Mouse (Mus musculus): ENCODE measurements around the gene Uvrag. TPM values are rescaled to one million over a fixed set of nuclear protein-coding genes. Genes with fewer than 3 reads are reported as not detected.

Uvrag gene
- polyA plus RNA-seq, 1 experiment, result 74.6 TPM

- no peak for DNase-seq
- no peak overlapping the region for H3K4me3 ChIP-seq (ENCODE audit: control insufficient read depth, insufficient read depth, low read length)
- no peaks in the 10 kb centered on the region for H3K27me3 ChIP-seq (ENCODE audit: control insufficient read depth, insufficient read depth, low read length)
- H3K4me1 ChIP-seq (replicated peaks; ENCODE audit: control insufficient read depth, insufficient read depth, low read length), result peaks cover 25% of the 10 kb centered on the region
- 82% methylated on average over 7 of the region's 7 CpGs for WGBS
- no peaks in the 10 kb centered on the region for H3K36me3 ChIP-seq (ENCODE audit: control insufficient read depth, insufficient read depth, low read length)
- H3K27ac ChIP-seq (ENCODE audit: control insufficient read depth, insufficient read depth, low read length), result no peak overlapping the region
- TF ChIP-seq CTCF (IDR thresholded peaks at IDR 0.05; ENCODE audit: borderline replicate concordance, control insufficient read depth, extremely low read depth, insufficient read depth, low read length, poor library complexity), result no peak
- no peak for TF ChIP-seq POLR2A (IDR thresholded peaks at IDR 0.05; ENCODE audit: control insufficient read depth, extremely low read depth, insufficient read depth, low read length, poor library complexity)
These were observed 5.1 kb upstream of the Uvrag start for GRCm38 (mm10) chr7:99146011-99146410.

- Histone ChIP-seq H3K36me3 (ENCODE audit: control insufficient read depth, insufficient read depth, low read length) (no peaks in the 10 kb centered on the region), H3K4me3 (ENCODE audit: control insufficient read depth, insufficient read depth, low read length) (no peak overlapping the region), H3K27ac (ENCODE audit: control insufficient read depth, insufficient read depth, low read length) (no peak overlapping the region), H3K27me3 (ENCODE audit: control insufficient read depth, insufficient read depth, low read length) (no peaks in the 10 kb centered on the region), H3K4me1 (replicated peaks; ENCODE audit: control insufficient read depth, insufficient read depth, low read length) (peaks cover 25% of the 10 kb centered on the region)
- no peak for TF ChIP-seq POLR2A (IDR thresholded peaks at IDR 0.05; ENCODE audit: control insufficient read depth, extremely low read depth, insufficient read depth, low read length, poor library complexity)
- TF ChIP-seq CTCF (IDR thresholded peaks at IDR 0.05; ENCODE audit: borderline replicate concordance, control insufficient read depth, extremely low read depth, insufficient read depth, low read length, poor library complexity), result no peak
- 88% methylated on average over 11 of the region's 11 CpGs for WGBS
- DNase-seq, result no peak
These were observed 3.7 kb upstream of the Uvrag start for GRCm38 (mm10) chr7:99144616-99145015.

DNA sequence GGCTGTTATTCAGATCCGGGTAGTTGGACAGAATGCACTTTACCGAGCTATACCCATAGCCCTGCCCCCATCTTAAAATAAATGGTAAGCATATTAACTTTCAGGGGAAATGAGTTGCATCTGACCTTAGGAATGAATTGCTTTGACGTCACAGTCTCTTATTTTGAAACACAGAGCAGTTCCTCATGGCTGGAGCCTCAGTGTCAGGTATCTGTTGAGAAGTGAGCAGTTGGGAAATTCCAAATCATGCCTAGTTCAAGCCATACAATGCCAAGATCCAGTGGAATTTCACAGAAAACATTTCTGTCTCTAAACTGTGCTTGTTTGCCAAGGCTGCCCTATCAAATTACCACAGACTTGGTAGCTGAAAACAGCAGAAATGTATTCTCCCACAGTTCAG lies 2.3 kb upstream of the Uvrag start:
- Histone ChIP-seq H3K4me1 (replicated peaks; ENCODE audit: control insufficient read depth, insufficient read depth, low read length) (peaks cover 30% of the 10 kb centered on the region), H3K36me3 (ENCODE audit: control insufficient read depth, insufficient read depth, low read length) (no peaks in the 10 kb centered on the region), H3K27ac (ENCODE audit: control insufficient read depth, insufficient read depth, low read length) (no peak overlapping the region), H3K4me3 (ENCODE audit: control insufficient read depth, insufficient read depth, low read length) (no peak overlapping the region), H3K27me3 (ENCODE audit: control insufficient read depth, insufficient read depth, low read length) (no peaks in the 10 kb centered on the region)
- no peak for DNase-seq
- TF ChIP-seq POLR2A (IDR thresholded peaks at IDR 0.05; ENCODE audit: control insufficient read depth, extremely low read depth, insufficient read depth, low read length, poor library complexity) (no peak), CTCF (IDR thresholded peaks at IDR 0.05; ENCODE audit: borderline replicate concordance, control insufficient read depth, extremely low read depth, insufficient read depth, low read length, poor library complexity) (no peak)
- 88% methylated on average over 3 of the region's 3 CpGs for WGBS

- no peaks in the 10 kb centered on the region for H3K36me3 ChIP-seq (ENCODE audit: control insufficient read depth, insufficient read depth, low read length)
- peak overlapping the region; percentile 50; the same call in 1 of the 2 replicates for H3K27ac ChIP-seq (ENCODE audit: control insufficient read depth, insufficient read depth, low read length)
- WGBS, result 37% methylated on average over 12 of the region's 12 CpGs
- TF ChIP-seq POLR2A (IDR thresholded peaks at IDR 0.05; ENCODE audit: control insufficient read depth, extremely low read depth, insufficient read depth, low read length, poor library complexity), result no peak
- TF ChIP-seq CTCF (IDR thresholded peaks at IDR 0.05; ENCODE audit: borderline replicate concordance, control insufficient read depth, extremely low read depth, insufficient read depth, low read length, poor library complexity), result no peak
- no peak overlapping the region for H3K4me3 ChIP-seq (ENCODE audit: control insufficient read depth, insufficient read depth, low read length)
- DNase-seq, result no peak
- H3K4me1 ChIP-seq (replicated peaks; ENCODE audit: control insufficient read depth, insufficient read depth, low read length), result peaks cover 24% of the 10 kb centered on the region
- H3K27me3 ChIP-seq (ENCODE audit: control insufficient read depth, insufficient read depth, low read length), result no peaks in the 10 kb centered on the region
These were observed 1.1 kb upstream of the Uvrag start for GRCm38 (mm10) chr7:99141919-99142606.

GRCm38 (mm10) chr7:99140511-99140910 lies 430 bp downstream of the Uvrag start:
- TF ChIP-seq POLR2A (IDR thresholded peaks at IDR 0.05; ENCODE audit: control insufficient read depth, extremely low read depth, insufficient read depth, low read length, poor library complexity) (no peak), CTCF (IDR thresholded peaks at IDR 0.05; ENCODE audit: borderline replicate concordance, control insufficient read depth, extremely low read depth, insufficient read depth, low read length, poor library complexity) (no peak)
- Histone ChIP-seq H3K27ac (ENCODE audit: control insufficient read depth, insufficient read depth, low read length) (peak overlapping the region; percentile 54), H3K4me1 (replicated peaks; ENCODE audit: control insufficient read depth, insufficient read depth, low read length) (peaks cover 11% of the 10 kb centered on the region), H3K27me3 (ENCODE audit: control insufficient read depth, insufficient read depth, low read length) (no peaks in the 10 kb centered on the region), H3K4me3 (ENCODE audit: control insufficient read depth, insufficient read depth, low read length) (peak overlapping the region; percentile 78), H3K36me3 (ENCODE audit: control insufficient read depth, insufficient read depth, low read length) (no peaks in the 10 kb centered on the region)
- no peak for DNase-seq
- under 1% methylated on average over 39 of the region's 39 CpGs for WGBS

- under 1% methylated on average over 13 of the region's 13 CpGs for WGBS
- DNase-seq, result peak; percentile 28
These were observed 975 bp downstream of the Uvrag start for GRCm38 (mm10) chr7:99139841-99140491.

More at GRCm38 (mm10) chr7:99139841-99140491, 975 bp downstream of the Uvrag start:
- peaks cover 11% of the 10 kb centered on the region for H3K4me1 ChIP-seq (replicated peaks; ENCODE audit: control insufficient read depth, insufficient read depth, low read length)
- no peaks in the 10 kb centered on the region for H3K27me3 ChIP-seq (ENCODE audit: control insufficient read depth, insufficient read depth, low read length)
- H3K27ac ChIP-seq (ENCODE audit: control insufficient read depth, insufficient read depth, low read length), result peak overlapping the region; percentile 54
- peak overlapping the region; percentile 78 for H3K4me3 ChIP-seq (ENCODE audit: control insufficient read depth, insufficient read depth, low read length)
- TF ChIP-seq POLR2A (IDR thresholded peaks at IDR 0.05; ENCODE audit: control insufficient read depth, extremely low read depth, insufficient read depth, low read length, poor library complexity) (no peak), CTCF (IDR thresholded peaks at IDR 0.05; ENCODE audit: borderline replicate concordance, control insufficient read depth, extremely low read depth, insufficient read depth, low read length, poor library complexity) (no peak)
- H3K36me3 ChIP-seq (ENCODE audit: control insufficient read depth, insufficient read depth, low read length), result no peaks in the 10 kb centered on the region

Measured in thymus, adult 2 months (tissue).